Mouse (Mus musculus) large intestine, adult 2 months (tissue): Measurements from ENCODE around the gene Fam83g. TPM values are rescaled to one million over a fixed set of nuclear protein-coding genes. Genes with fewer than 3 reads are reported as not detected.

Source experiments
- DNase-seq: peaks from one replicate; pipeline ENCODE4 v3.0.0-alpha.2; 2012; ENCODE audit warnings: low read depth, low spot score
- WGBS: fragments of 180-500 bp; shearing (Covaris S2); methylation state at CpG from one replicate; pipeline ENCODE4 v1.1.7; 2018; 5-methylcytosine and 5-hydroxymethylcytosine counted together
- polyA plus RNA-seq: library from polyadenylated mRNA; depleted of rRNA; stranded (reverse); fragments of >200 nt; gene quantifications from 2 replicates; pipeline ENCODE4 v1.2.3, GENCODE M21; 2012

Gene Fam83g
- polyA plus RNA-seq, 1 experiment, result 14.9 TPM

- WGBS, result 55% methylated on average over 14 of the region's 14 CpGs
- no peak for DNase-seq
Measured at GRCm38 (mm10) chr11:61669492-61670490, 14.1 kb upstream of the Fam83g start.

- WGBS, result 76% methylated on average over 19 of the region's 19 CpGs
- DNase-seq, result no peak
Measured at GRCm38 (mm10) chr11:61671781-61672383, 12.0 kb upstream of the Fam83g start.

GRCm38 (mm10) chr11:61673686-61674085, 10.2 kb upstream of the Fam83g start:
- 45% methylated on average over 8 of the region's 8 CpGs for WGBS
- DNase-seq, result no peak

GRCm38 (mm10) chr11:61674151-61674838, 9.6 kb upstream of the Fam83g start:
- 27% methylated on average over 19 of the region's 19 CpGs for WGBS
- DNase-seq, result no peak

GRCm38 (mm10) chr11:61674839-61675159, 9.1 kb upstream of the Fam83g start:
- no peak for DNase-seq
- WGBS, result 14% methylated on average over 8 of the region's 8 CpGs

GRCm38 (mm10) chr11:61675332-61675731, 8.6 kb upstream of the Fam83g start:
- WGBS, result 24% methylated on average over 2 of the region's 2 CpGs
- DNase-seq, result no peak

- 89% methylated on average over 7 of the region's 7 CpGs for WGBS
- no peak for DNase-seq
Measured at GRCm38 (mm10) chr11:61676216-61676854, 7.6 kb upstream of the Fam83g start.

- no peak for DNase-seq
- WGBS, result 87% methylated on average over 4 of the region's 4 CpGs
Measured at GRCm38 (mm10) chr11:61677709-61678108, 6.2 kb upstream of the Fam83g start.

GRCm38 (mm10) chr11:61679091-61679866, 4.6 kb upstream of the Fam83g start:
- DNase-seq, result no peak
- 71% methylated on average over 4 of the region's 4 CpGs for WGBS

- no peak for DNase-seq
- WGBS, result 50% methylated on average over 8 of the region's 8 CpGs
Measured at GRCm38 (mm10) chr11:61685119-61685725, 1.3 kb downstream of the Fam83g start.

- no peak for DNase-seq
- 21% methylated on average over 2 of the region's 2 CpGs for WGBS
Measured at GRCm38 (mm10) chr11:61686141-61686540, 2.2 kb downstream of the Fam83g start.

GRCm38 (mm10) chr11:61686906-61687453, 3.1 kb downstream of the Fam83g start:
- 59% methylated on average over 10 of the region's 10 CpGs for WGBS
- no peak for DNase-seq

GRCm38 (mm10) chr11:61687595-61687994, 3.7 kb downstream of the Fam83g start:
- DNase-seq, result no peak
- WGBS, result 36% methylated on average over 2 of the region's 2 CpGs

GRCm38 (mm10) chr11:61692996-61693395, 9.1 kb downstream of the Fam83g start:
- DNase-seq, result no peak
- WGBS, result 91% methylated on average over 5 of the region's 5 CpGs

- no peak for DNase-seq
Measured at GRCm38 (mm10) chr11:61698852-61699251, 15.0 kb downstream of the Fam83g start.

- 42% methylated on average over 5 of the region's 5 CpGs for WGBS
- peak; percentile 43 for DNase-seq
Measured at GRCm38 (mm10) chr11:61699460-61699859, 15.6 kb downstream of the Fam83g start.

- DNase-seq, result peak; percentile 88
- 24% methylated on average over 4 of the region's 4 CpGs for WGBS
Measured at GRCm38 (mm10) chr11:61699933-61700332, 16.0 kb downstream of the Fam83g start.

- 86% methylated on average over 5 of the region's 5 CpGs for WGBS
- no peak for DNase-seq
Measured at GRCm38 (mm10) chr11:61701696-61702095, 17.8 kb downstream of the Fam83g start.

- no peak for DNase-seq
- WGBS, result 96% methylated on average over 5 of the region's 5 CpGs
Measured at GRCm38 (mm10) chr11:61702494-61702893, 18.6 kb downstream of the Fam83g start.
